Mouse (Mus musculus) megakaryocyte, embryonic 14.5 days (primary cell): ENCODE results near the gene Gpr82. TPM values are rescaled to one million over a fixed set of nuclear protein-coding genes. Genes with fewer than 3 reads are reported as not detected.

ENCODE experiments used
- H3K27me3 ChIP-seq: replicated peaks from 2 replicates; pipeline ENCODE3; 2012; ENCODE audit warnings: inconsistent platforms
- H3K36me3 ChIP-seq: replicated peaks from 2 replicates; pipeline ENCODE3; 2012; ENCODE audit warnings: low read length, inconsistent platforms, mixed read lengths
- H3K4me1 ChIP-seq: 2 replicates; pipeline ENCODE4 v1.6.1; 2012; ENCODE audit warnings: inconsistent platforms
- H3K4me3 ChIP-seq: replicated peaks from 2 replicates; pipeline ENCODE3; 2012; ENCODE audit warnings: moderate library complexity, mild to moderate bottlenecking, inconsistent platforms
- H3K9me3 ChIP-seq: 2 replicates; pipeline ENCODE4 v1.6.1; 2012; ENCODE audit warnings: inconsistent platforms
- FLI1 ChIP-seq: IDR thresholded peaks from 2 replicates; pipeline ENCODE4 v1.6.1; 2012; ENCODE audit warnings: low read length, inconsistent platforms, mixed read lengths
- GATA1 ChIP-seq: IDR thresholded peaks from 3 replicates; pipeline ENCODE4 v1.6.1; 2012; ENCODE audit warnings: mixed read lengths, low read length, inconsistent platforms, borderline replicate concordance
- polyA plus RNA-seq: library from polyadenylated mRNA; stranded (reverse); fragments of >175 nt; gene quantifications from 2 replicates; pipeline ENCODE4 v1.2.3, GENCODE M21; 2012; ENCODE audit warnings: low replicate concordance; ENCODE audit not compliant: insufficient read depth

Gene Gpr82
- polyA plus RNA-seq, 1 experiment = not detected

DNA sequence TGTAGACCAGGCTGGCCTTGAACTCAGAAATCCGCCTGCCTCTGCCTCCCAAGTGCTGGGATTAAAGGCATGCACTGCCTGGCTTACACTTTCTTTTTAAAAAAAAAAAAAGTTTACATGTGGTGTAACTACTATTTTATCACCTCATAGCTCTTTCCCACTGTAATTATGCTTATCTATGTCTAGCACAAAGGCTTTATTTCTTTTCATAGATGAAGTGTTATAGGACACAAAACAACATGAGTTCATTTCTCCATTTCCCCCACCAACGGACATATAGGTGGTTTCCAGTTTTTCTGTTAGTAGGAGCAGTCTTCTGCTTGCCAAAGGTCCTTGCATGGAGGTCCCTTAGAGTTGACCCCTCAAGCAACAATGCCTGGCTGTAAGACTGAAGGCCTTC lies 9.3 kb upstream of the Gpr82 start:
- H3K36me3 ChIP-seq = no peaks in the 10 kb centered on the region
- no peaks in the 10 kb centered on the region for H3K27me3 ChIP-seq
- H3K4me1 ChIP-seq = peaks cover 20% of the 10 kb centered on the region; the same call in 1 of the 2 replicates
- 0 out of 2 replicates have a peak, but pooled peaks cover 2% of the 10 kb centered on the region for H3K9me3 ChIP-seq
- H3K4me3 ChIP-seq = no peak overlapping the region
- no peak for TF ChIP-seq FLI1
- no peak for TF ChIP-seq GATA1

DNA sequence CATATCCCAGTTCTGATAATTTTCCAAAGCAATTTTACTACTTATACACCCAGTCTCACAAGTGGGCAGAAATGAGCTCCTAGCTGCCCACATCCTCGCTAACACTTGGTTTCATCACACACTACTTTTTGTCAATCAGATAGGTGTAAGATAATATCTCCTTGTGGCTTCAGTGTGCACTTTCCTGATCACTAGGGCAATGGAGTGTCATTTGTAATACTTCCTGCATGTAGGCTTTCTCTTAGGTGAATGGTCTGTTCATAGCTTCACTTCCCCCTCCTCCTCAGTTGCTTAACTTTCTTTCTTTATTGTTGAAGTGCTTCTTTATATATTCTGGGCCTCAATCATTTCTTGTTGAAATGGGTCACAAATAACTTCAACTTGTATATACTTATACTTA lies 8.9 kb upstream of the Gpr82 start:
- no peak for TF ChIP-seq FLI1
- no peak for TF ChIP-seq GATA1
- H3K9me3 ChIP-seq = 0 out of 2 replicates have a peak, but pooled peaks cover under 1% of the 10 kb centered on the region
- H3K36me3 ChIP-seq = no peaks in the 10 kb centered on the region
- no peak overlapping the region for H3K4me3 ChIP-seq
- peaks cover 20% of the 10 kb centered on the region; the same call in 1 of the 2 replicates for H3K4me1 ChIP-seq
- no peaks in the 10 kb centered on the region for H3K27me3 ChIP-seq

DNA sequence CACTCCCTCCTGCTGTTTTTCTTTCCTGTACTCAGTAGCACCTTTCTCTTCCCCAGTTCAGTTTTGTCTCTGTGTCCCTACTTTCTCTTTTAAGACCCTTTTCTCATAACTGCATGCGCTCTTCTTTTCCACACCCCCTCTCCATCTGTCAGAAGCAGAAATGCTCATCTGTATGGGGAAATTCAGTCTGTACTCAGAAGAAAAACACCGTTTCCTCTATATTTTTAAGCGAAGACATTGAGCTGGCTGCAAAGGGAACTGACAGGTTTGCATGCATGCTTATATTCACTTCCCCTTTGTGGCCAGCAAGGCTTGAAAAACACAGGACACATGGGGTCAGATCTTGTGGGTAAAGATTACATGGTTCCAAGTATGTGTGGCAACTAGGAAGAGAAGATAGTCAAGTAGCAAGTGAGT lies 6.2 kb upstream of the Gpr82 start:
- H3K4me3 ChIP-seq = peak overlapping the region; percentile 69
- TF ChIP-seq GATA1 = no peak
- TF ChIP-seq FLI1 = no peak

DNA sequence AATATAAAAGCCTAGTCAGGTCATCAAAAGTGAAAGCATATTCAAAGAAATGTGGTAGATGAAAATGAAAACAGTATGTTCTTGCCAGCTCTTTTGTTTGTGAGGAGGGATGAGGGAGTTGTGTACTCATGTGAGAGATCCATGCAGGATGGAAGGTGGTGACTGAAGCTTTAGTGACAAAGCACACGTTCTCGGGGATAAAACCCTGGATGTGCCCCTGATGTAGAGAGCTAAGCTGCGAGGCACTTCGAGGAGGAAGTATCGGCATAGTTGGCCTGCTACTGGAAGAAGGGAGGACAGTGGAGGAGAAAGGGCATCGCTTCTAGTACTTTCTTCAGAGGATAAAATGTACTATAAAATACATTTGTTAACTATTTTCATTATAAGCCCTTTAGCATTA lies 5.3 kb upstream of the Gpr82 start:
- Histone ChIP-seq H3K4me1 (peaks cover 20% of the 10 kb centered on the region; the same call in 1 of the 2 replicates), H3K4me3 (peak overlapping the region; percentile 87), H3K36me3 (no peaks in the 10 kb centered on the region), H3K27me3 (no peaks in the 10 kb centered on the region), H3K9me3 (no peaks in the 10 kb centered on the region)
- no peak for TF ChIP-seq FLI1
- no peak for TF ChIP-seq GATA1

More for the DNA sequence above, 6.2 kb upstream of the Gpr82 start:
- Histone ChIP-seq H3K36me3 (no peaks in the 10 kb centered on the region), H3K9me3 (no peaks in the 10 kb centered on the region), H3K27me3 (no peaks in the 10 kb centered on the region), H3K4me1 (peaks cover 20% of the 10 kb centered on the region; the same call in 1 of the 2 replicates)

DNA sequence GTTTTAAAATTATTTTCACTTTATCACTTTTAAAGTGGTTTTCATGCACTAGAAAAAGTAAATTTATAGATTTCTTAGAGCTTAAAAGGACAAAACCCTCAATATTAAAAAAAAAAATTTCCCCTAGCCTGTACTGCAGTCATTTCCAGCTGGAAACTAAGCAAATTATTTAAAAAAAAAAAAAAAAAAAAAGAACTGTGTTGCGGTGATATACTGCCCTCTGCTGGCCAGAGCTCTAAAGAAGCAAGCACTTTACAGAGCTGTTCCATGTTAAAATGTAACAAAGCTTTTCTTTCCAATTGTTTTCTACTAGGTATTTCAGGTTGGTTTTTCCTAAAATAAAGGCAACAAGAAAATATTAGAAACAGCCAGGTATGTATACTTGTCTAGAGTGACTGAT lies 4.4 kb upstream of the Gpr82 start:
- peaks cover 20% of the 10 kb centered on the region; the same call in 1 of the 2 replicates for H3K4me1 ChIP-seq
- no peaks in the 10 kb centered on the region for H3K9me3 ChIP-seq
- H3K27me3 ChIP-seq = peaks cover 4% of the 10 kb centered on the region
- no peaks in the 10 kb centered on the region for H3K36me3 ChIP-seq
- TF ChIP-seq GATA1 (no peak), FLI1 (no peak)
- H3K4me3 ChIP-seq = no peak overlapping the region

DNA sequence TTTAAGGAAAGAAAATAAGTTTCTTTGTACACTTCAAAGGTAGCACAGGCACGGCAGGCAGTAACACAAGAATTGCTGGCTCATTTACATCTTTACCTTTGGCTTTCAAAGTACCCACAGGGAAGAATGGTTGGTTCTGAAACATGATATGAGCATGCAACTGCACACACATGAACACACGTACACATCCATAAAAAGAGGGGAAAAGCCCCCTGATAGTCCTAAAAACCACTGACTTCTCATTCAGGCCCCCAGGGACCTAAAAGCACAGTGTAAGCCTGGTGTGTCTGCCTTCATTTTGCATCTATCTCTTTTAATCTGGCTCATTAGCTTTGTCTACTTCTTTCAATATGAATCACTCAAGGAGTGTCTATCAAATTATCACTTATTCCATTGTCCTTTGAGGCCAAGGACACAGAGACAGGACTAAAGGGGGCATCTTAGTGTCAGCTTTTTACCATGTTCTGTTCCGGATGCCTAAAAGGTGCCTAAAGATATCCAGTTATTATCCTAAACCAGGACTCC lies 2.5 kb upstream of the Gpr82 start:
- Histone ChIP-seq H3K4me1 (peaks cover 20% of the 10 kb centered on the region; the same call in 1 of the 2 replicates), H3K36me3 (no peaks in the 10 kb centered on the region), H3K4me3 (no peak overlapping the region), H3K9me3 (no peaks in the 10 kb centered on the region), H3K27me3 (peaks cover 4% of the 10 kb centered on the region)
- TF ChIP-seq GATA1 (no peak), FLI1 (no peak)

DNA sequence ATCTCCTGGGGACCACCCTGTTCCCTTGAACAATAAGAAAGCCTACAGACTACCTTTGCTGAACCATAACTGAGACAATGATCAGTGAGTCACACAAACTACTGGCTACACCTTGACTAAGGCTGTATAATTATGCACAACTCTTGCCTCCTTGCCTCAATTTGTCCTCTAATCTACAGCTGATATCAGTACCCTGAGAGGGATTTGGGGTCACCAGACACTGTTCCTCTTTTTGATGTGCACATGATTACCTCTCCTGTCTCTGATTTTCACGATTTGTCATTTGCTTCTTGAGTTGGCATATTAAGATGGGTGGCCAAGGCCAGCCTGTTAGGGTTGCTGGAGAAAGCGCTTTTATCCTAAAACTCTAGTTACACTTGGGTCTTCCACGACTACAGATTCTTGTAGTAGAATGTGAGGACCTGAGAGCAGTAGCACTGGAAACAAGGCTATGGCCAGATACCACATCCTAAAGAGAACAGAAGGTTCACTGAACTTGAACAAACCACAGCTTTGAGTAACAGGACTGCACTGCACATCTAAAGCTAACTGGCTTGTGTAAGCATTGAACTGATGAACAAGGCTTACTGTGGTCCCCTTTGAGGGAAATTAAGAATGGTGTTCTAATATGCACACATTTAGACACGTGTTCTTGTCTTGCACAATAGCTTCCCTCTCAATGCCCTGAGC lies 1.8 kb upstream of the Gpr82 start:
- Histone ChIP-seq H3K36me3 (no peaks in the 10 kb centered on the region), H3K4me1 (peaks cover 18% of the 10 kb centered on the region; the same call in 1 of the 2 replicates), H3K4me3 (no peak overlapping the region), H3K9me3 (no peaks in the 10 kb centered on the region), H3K27me3 (peaks cover 4% of the 10 kb centered on the region)
- TF ChIP-seq GATA1 = no peak

DNA sequence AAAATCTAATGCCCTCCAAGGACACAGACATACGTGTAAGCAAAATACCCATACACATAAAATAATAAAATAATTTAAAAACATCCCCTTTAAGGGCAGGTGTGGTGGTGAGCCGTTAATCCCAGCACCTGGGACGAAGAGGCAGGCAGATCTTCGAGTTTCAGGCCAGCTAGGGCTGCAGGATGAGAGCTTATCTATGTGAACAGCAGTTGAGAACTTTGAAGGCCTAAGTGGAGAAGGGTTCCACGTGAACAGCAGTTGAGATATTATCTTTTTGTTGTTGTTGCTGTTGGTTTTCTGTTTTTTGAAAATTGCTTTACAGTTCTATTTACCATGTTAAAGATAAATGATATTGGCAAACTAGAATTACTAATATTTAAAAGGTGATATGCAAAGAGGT lies 7.7 kb downstream of the Gpr82 start:
- H3K4me1 ChIP-seq = no peaks in the 10 kb centered on the region; the same call in 1 of the 2 replicates
- no peaks in the 10 kb centered on the region for H3K27me3 ChIP-seq
- no peaks in the 10 kb centered on the region for H3K9me3 ChIP-seq
- no peak for TF ChIP-seq FLI1
- no peak for TF ChIP-seq GATA1
- H3K4me3 ChIP-seq = no peak overlapping the region
- no peaks in the 10 kb centered on the region for H3K36me3 ChIP-seq

DNA sequence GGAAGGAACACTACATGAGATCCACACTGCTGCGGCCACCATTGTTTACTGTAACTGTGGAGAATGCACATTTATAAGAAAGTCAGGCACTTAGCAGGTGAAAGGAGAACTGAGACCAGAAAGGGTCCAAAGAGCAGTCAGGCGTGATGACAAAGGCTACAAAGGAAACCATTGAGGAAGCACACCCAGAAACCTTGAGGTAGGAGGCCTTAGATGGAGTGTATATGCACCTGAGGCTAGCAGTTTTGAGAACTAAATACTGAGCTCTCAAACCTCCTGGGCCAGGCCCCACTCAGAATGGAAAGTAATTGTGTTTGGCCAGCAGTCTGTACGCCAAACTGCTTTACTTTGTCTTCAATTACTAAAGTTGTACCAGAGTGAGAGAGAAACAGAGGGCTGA lies 9.2 kb downstream of the Gpr82 start:
- H3K4me1 ChIP-seq = no peaks in the 10 kb centered on the region; the same call in 1 of the 2 replicates
- H3K27me3 ChIP-seq = no peaks in the 10 kb centered on the region
- H3K9me3 ChIP-seq = no peaks in the 10 kb centered on the region
- TF ChIP-seq FLI1 (no peak), GATA1 (no peak)
- H3K4me3 ChIP-seq = no peak overlapping the region
- no peaks in the 10 kb centered on the region for H3K36me3 ChIP-seq

DNA sequence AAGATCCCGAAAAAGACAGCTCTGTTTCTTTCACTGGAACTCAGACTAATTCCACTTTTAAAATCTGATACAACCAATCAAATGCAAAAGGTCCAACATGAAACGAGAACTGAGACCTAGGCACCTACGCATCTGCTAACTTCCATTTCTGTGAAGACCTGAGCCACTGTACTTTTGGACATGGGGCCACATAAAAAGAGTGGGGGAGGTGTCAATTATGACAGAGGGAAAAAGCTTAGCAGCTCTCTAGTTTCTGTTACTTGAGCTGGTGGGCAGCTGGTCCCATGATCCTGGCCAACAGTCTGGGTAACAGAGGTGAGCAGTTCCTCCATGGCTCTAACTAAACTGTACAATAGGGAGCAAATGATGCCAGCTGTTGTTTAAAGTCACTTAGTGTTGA lies 11.8 kb downstream of the Gpr82 start:
- H3K9me3 ChIP-seq = no peaks in the 10 kb centered on the region
- no peaks in the 10 kb centered on the region for H3K36me3 ChIP-seq
- no peak overlapping the region for H3K4me3 ChIP-seq
- TF ChIP-seq FLI1 (no peak), GATA1 (no peak)
- peaks cover 4% of the 10 kb centered on the region; the same call in 1 of the 2 replicates for H3K4me1 ChIP-seq
- no peaks in the 10 kb centered on the region for H3K27me3 ChIP-seq

DNA sequence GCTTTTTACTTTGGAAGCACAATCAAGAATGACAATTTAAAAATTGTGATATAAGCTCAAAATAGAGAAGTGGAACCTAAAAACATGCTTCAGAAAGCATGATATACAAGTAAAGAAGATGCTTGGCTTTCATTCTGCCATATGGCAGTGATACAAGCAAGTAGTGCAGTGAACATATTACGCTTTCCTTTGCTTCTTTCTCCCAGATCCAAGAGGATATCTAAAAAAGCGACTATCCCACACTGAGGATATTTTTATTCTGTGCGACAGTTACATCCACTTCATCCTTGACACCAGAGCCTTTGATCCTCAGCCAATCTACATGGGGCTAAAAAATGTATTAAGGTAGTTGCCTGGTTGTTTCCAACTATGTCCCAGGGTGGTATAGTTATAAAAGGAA lies 20.6 kb downstream of the Gpr82 start:
- no peak overlapping the region for H3K4me3 ChIP-seq
- no peak for TF ChIP-seq GATA1
- no peak for TF ChIP-seq FLI1
- H3K27me3 ChIP-seq = peaks cover 2% of the 10 kb centered on the region
- no peaks in the 10 kb centered on the region for H3K36me3 ChIP-seq
- peaks cover 3% of the 10 kb centered on the region; the same call in 1 of the 2 replicates for H3K4me1 ChIP-seq
- H3K9me3 ChIP-seq = no peaks in the 10 kb centered on the region
